Mouse (Mus musculus) forebrain, embryonic 13.5 days (tissue): ENCODE measurements around the gene Vmn1r158. TPM values are rescaled to one million over a fixed set of nuclear protein-coding genes. Genes with fewer than 3 reads are reported as not detected.
"Not testable (repeated sequence)": the region's sequence is repeated elsewhere in the genome, so short reads cannot be mapped to it uniquely, and the experiment has no call there.

Source experiments
- ATAC-seq: fragments of 200-750 bp; cut with Nextera tagmentation; 2 replicates; pipeline ENCODE4 v1.8.0; 2017
- H3K27ac ChIP-seq: fragments of 300-500 bp; sonication (generic); 2 replicates; pipeline ENCODE4 v1.5.1; 2015; ENCODE audit warnings: inconsistent platforms, mild to moderate bottlenecking, moderate library complexity
- H3K27me3 ChIP-seq: fragments of 300-500 bp; sonication (generic); 2 replicates; pipeline ENCODE4 v1.6.1; 2015; ENCODE audit warnings: mild to moderate bottlenecking, inconsistent platforms
- H3K36me3 ChIP-seq: fragments of 300-500 bp; sonication (generic); 2 replicates; pipeline ENCODE4 v1.6.1; 2015; ENCODE audit warnings: mild to moderate bottlenecking, inconsistent platforms; ENCODE audit not compliant: poor library complexity, severe bottlenecking
- H3K4me1 ChIP-seq: fragments of 300-500 bp; sonication (generic); 2 replicates; pipeline ENCODE4 v1.6.1; 2015; ENCODE audit warnings: inconsistent platforms
- H3K4me2 ChIP-seq: fragments of 300-500 bp; sonication (generic); 2 replicates; pipeline ENCODE4 v1.6.1; 2015; ENCODE audit warnings: inconsistent platforms, mild to moderate bottlenecking, moderate library complexity
- H3K4me3 ChIP-seq: fragments of 300-500 bp; sonication (generic); 2 replicates; pipeline ENCODE4 v1.5.1; 2015; ENCODE audit warnings: mild to moderate bottlenecking, inconsistent platforms
- H3K9ac ChIP-seq: fragments of 300-500 bp; sonication (generic); 2 replicates; pipeline ENCODE4 v1.6.1; 2015; ENCODE audit warnings: mild to moderate bottlenecking, inconsistent platforms
- H3K9me3 ChIP-seq: fragments of 300-500 bp; sonication (generic); replicated peaks from 2 replicates; pipeline ENCODE4 v1.6.1; 2016; ENCODE audit warnings: inconsistent platforms
- WGBS: fragments of 180-500 bp; shearing (Covaris S2); methylation state at CpG from one replicate; pipeline ENCODE4 v1.1.7; 2015; 5-methylcytosine and 5-hydroxymethylcytosine counted together
- polyA plus RNA-seq: library from polyadenylated mRNA; unstranded; fragments of >200 nt; fragmentation: Nextera tagmentation; extraction: Ambion mirVana; gene quantifications from 2 replicates; pipeline ENCODE4 v1.2.1, GENCODE M21; 2015

The Vmn1r158 gene
- not detected in 2 replicates for polyA plus RNA-seq

GRCm38 (mm10) chr7:22790682-22791081, at the start of gene Vmn1r158:
Gene Vmn1r158, minus strand, starts transcription at chr7:22790782.
- H3K27ac ChIP-seq, H3K4me2 ChIP-seq, H3K27me3 ChIP-seq, H3K36me3 ChIP-seq, H3K9ac ChIP-seq, H3K4me3 ChIP-seq, ATAC-seq, H3K4me1 ChIP-seq: not testable (repeated sequence)
- WGBS, result 60% methylated on average over 2 of the region's 2 CpGs
- H3K9me3 ChIP-seq, result peaks cover 20% of the 10 kb centered on the region

- ATAC-seq, H3K4me2 ChIP-seq: not testable (repeated sequence)
- 97% methylated on average over 7 of the region's 11 CpGs for WGBS
These were observed 14.6 kb downstream of the Vmn1r158 start for GRCm38 (mm10) chr7:22775981-22776380.

GRCm38 (mm10) chr7:22761397-22761796, 29.2 kb downstream of the Vmn1r158 start, which contains the start of gene Vmn1r157:
Gene Vmn1r157, plus strand, starts transcription at chr7:22761697.
- H3K36me3 ChIP-seq, ATAC-seq, H3K27ac ChIP-seq, H3K4me2 ChIP-seq, H3K4me1 ChIP-seq, H3K9ac ChIP-seq, H3K4me3 ChIP-seq, H3K9me3 ChIP-seq, H3K27me3 ChIP-seq: not testable (repeated sequence)
- 33% methylated on average over 2 of the region's 3 CpGs for WGBS

More at GRCm38 (mm10) chr7:22775981-22776380, 14.6 kb downstream of the Vmn1r158 start:
- H3K9me3 ChIP-seq, result peaks cover 14% of the 10 kb centered on the region
- H3K27ac ChIP-seq, H3K9ac ChIP-seq, H3K36me3 ChIP-seq, H3K4me1 ChIP-seq, H3K4me3 ChIP-seq, H3K27me3 ChIP-seq: not testable (repeated sequence)

Other genes with a start within 250 kb of the Vmn1r158 start
- gene Gm4201, start 225.4 kb downstream of the Vmn1r158 start, polyA plus RNA-seq, result not detected in 2 replicates
- gene Gm4565, start 202.7 kb downstream of the Vmn1r158 start, polyA plus RNA-seq, result not detected in 2 replicates
- not detected in 2 replicates for gene Vmn1r155, start 132.8 kb downstream of the Vmn1r158 start, polyA plus RNA-seq
- gene Gm8693, start 98.5 kb downstream of the Vmn1r158 start, polyA plus RNA-seq, result not detected in 2 replicates
- not detected in 2 replicates for gene Gm4567, start 71.1 kb downstream of the Vmn1r158 start, polyA plus RNA-seq
- gene Vmn1r157, start 29.1 kb downstream of the Vmn1r158 start, polyA plus RNA-seq, result not detected in 2 replicates
- gene Vmn1r159, start 52.8 kb upstream of the Vmn1r158 start, polyA plus RNA-seq, result not detected in 2 replicates
- gene Vmn1r160, start 80.4 kb upstream of the Vmn1r158 start, polyA plus RNA-seq, result not detected in 2 replicates
- not detected in 2 replicates for gene Gm4214, start 193.9 kb upstream of the Vmn1r158 start, polyA plus RNA-seq
- gene Gm4216, start 229.1 kb upstream of the Vmn1r158 start, polyA plus RNA-seq, result not detected in 2 replicates